Mouse (Mus musculus) heart, embryonic 12.5 days (tissue): ENCODE data around the gene Zkscan6. TPM values are rescaled to one million over a fixed set of nuclear protein-coding genes. Genes with fewer than 3 reads are reported as not detected.

Experiments used
- ATAC-seq: fragments of 200-750 bp; cut with Nextera tagmentation; 2 replicates; pipeline ENCODE4 v1.8.0; 2017; ENCODE audit warnings: moderate TSS enrichment, moderate library complexity; ENCODE audit not compliant: insufficient number of reproducible peaks, low FRiP score
- H3K27ac ChIP-seq: fragments of 300-500 bp; sonication (generic); 2 replicates; pipeline ENCODE4 v1.5.1; 2016; ENCODE audit warnings: mild to moderate bottlenecking, moderate library complexity; ENCODE audit not compliant: poor library complexity, severe bottlenecking
- H3K27me3 ChIP-seq: fragments of 300-500 bp; sonication (generic); replicated peaks from 2 replicates; pipeline ENCODE4 v1.6.1; 2016; ENCODE audit warnings: mild to moderate bottlenecking, moderate library complexity
- H3K36me3 ChIP-seq: fragments of 300-500 bp; sonication (generic); 2 replicates; pipeline ENCODE4 v1.6.1; 2016; ENCODE audit warnings: mild to moderate bottlenecking, moderate library complexity
- H3K4me1 ChIP-seq: fragments of 300-500 bp; sonication (generic); replicated peaks from 2 replicates; pipeline ENCODE4 v1.6.1; 2016; ENCODE audit warnings: mild to moderate bottlenecking
- H3K4me2 ChIP-seq: fragments of 300-500 bp; sonication (generic); 2 replicates; pipeline ENCODE4 v1.6.1; 2016; ENCODE audit warnings: mild to moderate bottlenecking, moderate library complexity
- H3K4me3 ChIP-seq: fragments of 300-500 bp; sonication (generic); 2 replicates; pipeline ENCODE4 v1.5.1; 2016; ENCODE audit warnings: mild to moderate bottlenecking
- H3K9ac ChIP-seq: fragments of 300-500 bp; sonication (generic); 2 replicates; pipeline ENCODE4 v1.6.1; 2016; ENCODE audit warnings: mild to moderate bottlenecking, moderate library complexity
- H3K9me3 ChIP-seq: fragments of 300-500 bp; sonication (generic); replicated peaks from 2 replicates; pipeline ENCODE4 v1.6.1; 2016; ENCODE audit warnings: mild to moderate bottlenecking, moderate library complexity
- WGBS: fragments of 180-500 bp; shearing (Covaris S2); methylation state at CpG from one replicate; pipeline ENCODE4 v1.1.7; 2016; 5-methylcytosine and 5-hydroxymethylcytosine counted together
- polyA plus RNA-seq: library from polyadenylated mRNA; unstranded; fragments of >200 nt; fragmentation: Nextera tagmentation; extraction: Ambion mirVana; gene quantifications from 2 replicates; pipeline ENCODE4 v1.2.1, GENCODE M21; 2016

Zkscan6 gene
- polyA plus RNA-seq, 1 experiment from 2014 or later, result 12.3 TPM

DNA sequence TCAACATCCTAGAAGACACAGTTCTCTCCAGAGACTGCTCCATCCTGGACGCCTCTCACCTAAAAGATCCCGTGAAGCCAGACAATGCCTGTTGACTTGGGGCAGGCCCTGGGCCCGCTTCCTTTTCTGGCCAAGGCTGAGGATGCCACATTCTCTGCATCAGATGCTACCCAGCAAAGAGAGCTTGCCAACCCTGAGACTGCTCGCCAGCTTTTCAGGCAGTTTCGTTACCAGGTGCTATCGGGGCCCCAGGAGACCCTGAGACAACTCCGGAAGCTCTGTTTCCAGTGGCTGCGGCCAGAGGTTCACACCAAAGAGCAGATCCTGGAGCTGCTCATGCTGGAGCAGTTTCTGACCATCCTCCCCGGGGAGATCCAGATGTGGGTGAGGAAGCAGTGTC, 7.4 kb downstream of the Zkscan6 start:
- Histone ChIP-seq H3K4me2 (no peak overlapping the region), H3K4me3 (no peak overlapping the region), H3K27me3 (no peaks in the 10 kb centered on the region), H3K4me1 (peaks cover 21% of the 10 kb centered on the region), H3K36me3 (peaks cover 30% of the 10 kb centered on the region), H3K9ac (no peak overlapping the region), H3K27ac (no peak overlapping the region), H3K9me3 (no peaks in the 10 kb centered on the region)
- no peak for ATAC-seq
- WGBS, result 89% methylated on average over 9 of the region's 9 CpGs

DNA sequence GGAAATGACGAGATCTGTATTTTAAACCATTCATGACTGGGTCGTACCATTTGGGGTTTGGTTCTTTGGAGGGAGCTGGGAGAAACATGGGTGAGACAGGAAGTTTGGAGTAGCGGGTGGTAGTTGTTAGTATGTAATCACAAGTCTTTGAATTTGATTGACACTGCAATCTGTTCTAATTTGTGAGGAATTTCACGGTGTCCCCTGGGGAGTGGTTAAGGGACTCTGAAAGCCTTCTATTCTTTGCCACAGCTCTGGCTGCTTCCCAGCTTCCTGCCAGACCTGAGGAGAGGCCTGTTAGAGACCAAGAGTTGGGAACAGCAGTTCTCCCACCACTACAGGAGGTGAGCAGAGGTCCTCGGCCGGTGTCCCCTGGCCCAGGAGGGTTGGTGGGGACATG, 9.3 kb downstream of the Zkscan6 start:
- ATAC-seq, result no peak
- no peak overlapping the region for H3K4me2 ChIP-seq
- no peaks in the 10 kb centered on the region for H3K9me3 ChIP-seq
- peaks cover 32% of the 10 kb centered on the region for H3K36me3 ChIP-seq
- WGBS, result 50% methylated on average over 6 of the region's 6 CpGs
- no peak overlapping the region for H3K9ac ChIP-seq
- peaks cover 18% of the 10 kb centered on the region for H3K4me1 ChIP-seq
- H3K27me3 ChIP-seq, result no peaks in the 10 kb centered on the region
- no peak overlapping the region for H3K4me3 ChIP-seq
- no peak overlapping the region for H3K27ac ChIP-seq

DNA sequence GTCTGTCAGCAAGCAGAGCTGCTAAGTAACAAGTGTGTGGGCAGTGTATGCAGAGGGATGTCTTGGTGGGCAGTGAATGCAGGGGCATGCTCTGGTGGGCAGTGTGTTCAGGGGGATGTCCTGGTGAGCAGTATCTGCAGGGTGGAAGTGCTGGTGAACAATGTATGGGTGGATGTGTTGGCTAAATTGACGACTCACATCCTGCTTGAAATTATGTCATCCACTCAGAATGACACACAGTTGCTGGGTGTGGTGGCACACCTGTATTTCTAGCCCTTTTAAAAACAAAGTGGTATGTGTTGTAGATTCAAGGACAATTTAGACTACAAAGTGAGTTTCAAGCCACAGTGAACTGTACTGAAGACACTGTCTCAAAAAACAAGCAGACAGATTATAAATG, 11.2 kb downstream of the Zkscan6 start:
- ATAC-seq, result no peak

DNA sequence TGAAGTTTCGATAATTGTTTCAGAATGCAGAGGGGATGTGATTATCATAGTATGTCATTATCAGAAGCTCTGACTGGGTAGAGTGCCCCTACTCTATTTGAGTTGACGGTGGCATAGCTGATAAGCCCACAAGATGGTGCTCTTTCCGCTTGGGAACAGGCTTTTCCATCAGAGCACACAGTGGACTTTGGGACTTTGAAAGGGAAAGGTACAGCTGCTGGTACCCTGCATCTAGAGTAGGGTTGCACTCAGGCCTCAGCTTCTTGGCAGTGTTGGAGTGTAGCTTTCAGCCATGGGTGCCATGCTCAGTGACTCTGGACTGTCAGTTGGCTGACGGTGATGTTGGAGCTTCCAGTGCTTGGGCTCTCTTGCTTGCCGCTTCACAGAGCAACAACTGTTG, 13.3 kb downstream of the Zkscan6 start:
- no peak for ATAC-seq

More for the DNA sequence above, 11.2 kb downstream of the Zkscan6 start:
- Histone ChIP-seq H3K4me1 (peaks cover 10% of the 10 kb centered on the region; the same call in 1 of the 2 replicates), H3K4me2 (no peak overlapping the region), H3K9ac (no peak overlapping the region), H3K4me3 (no peak overlapping the region), H3K9me3 (no peaks in the 10 kb centered on the region), H3K27ac (no peak overlapping the region), H3K36me3 (peaks cover 49% of the 10 kb centered on the region), H3K27me3 (no peaks in the 10 kb centered on the region)
- 58% methylated on average over 1 of the region's 1 CpGs for WGBS

DNA sequence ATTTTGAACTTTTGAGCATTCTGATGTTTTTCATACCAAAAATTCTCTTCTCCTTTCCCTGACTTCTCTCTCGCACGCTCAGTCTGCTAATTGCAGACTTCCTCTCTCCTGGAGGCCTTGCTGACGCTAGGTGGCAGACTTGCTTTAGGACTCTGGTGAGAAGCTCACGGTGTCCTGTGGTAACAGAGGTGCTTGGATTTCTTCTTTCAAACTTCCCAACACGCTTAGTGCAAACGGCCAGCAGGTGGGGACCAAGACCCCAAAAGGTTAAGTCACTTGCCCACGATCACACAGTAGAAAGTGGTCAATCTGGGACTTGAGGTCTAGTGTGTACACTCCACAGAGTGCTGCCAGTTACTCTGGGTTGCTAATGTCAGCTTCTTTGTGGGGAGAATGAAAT, 13.9 kb downstream of the Zkscan6 start:
- H3K27me3 ChIP-seq, result no peaks in the 10 kb centered on the region
- no peak overlapping the region for H3K27ac ChIP-seq
- H3K4me2 ChIP-seq, result no peak overlapping the region
- H3K4me3 ChIP-seq, result no peak overlapping the region
- H3K9ac ChIP-seq, result no peak overlapping the region
- peaks cover 40% of the 10 kb centered on the region for H3K36me3 ChIP-seq
- no peak for ATAC-seq
- 16% methylated on average over 7 of the region's 7 CpGs for WGBS
- H3K4me1 ChIP-seq, result peaks cover 6% of the 10 kb centered on the region; the same call in 1 of the 2 replicates
- no peaks in the 10 kb centered on the region for H3K9me3 ChIP-seq

More for the DNA sequence above, 13.3 kb downstream of the Zkscan6 start:
- H3K9ac ChIP-seq, result no peak overlapping the region
- no peaks in the 10 kb centered on the region for H3K9me3 ChIP-seq
- H3K4me3 ChIP-seq, result no peak overlapping the region
- no peak overlapping the region for H3K27ac ChIP-seq
- WGBS, result 68% methylated on average over 5 of the region's 5 CpGs
- H3K27me3 ChIP-seq, result no peaks in the 10 kb centered on the region
- H3K4me2 ChIP-seq, result no peak overlapping the region
- H3K36me3 ChIP-seq, result peaks cover 46% of the 10 kb centered on the region
- H3K4me1 ChIP-seq, result peaks cover 9% of the 10 kb centered on the region; the same call in 1 of the 2 replicates

DNA sequence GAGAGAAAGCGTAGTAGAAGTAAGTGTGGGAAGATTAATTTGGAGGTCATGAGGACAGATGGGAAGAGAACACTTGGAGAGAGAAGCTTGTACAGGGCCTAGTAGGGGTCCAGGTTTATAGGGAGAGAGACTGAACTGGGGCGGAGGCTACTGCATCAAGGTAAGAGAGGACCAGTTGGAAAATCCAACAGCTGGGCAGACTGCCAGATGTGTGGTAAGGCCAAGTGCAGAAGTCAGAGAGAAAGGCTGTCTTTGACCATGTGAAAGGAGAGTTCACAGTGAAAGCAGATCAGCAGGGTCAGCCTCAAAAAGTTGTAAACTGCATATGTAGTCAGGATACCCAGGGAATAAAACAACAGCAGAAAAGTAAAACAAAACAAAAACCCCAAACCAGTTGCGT, 17.6 kb downstream of the Zkscan6 start:
- peaks cover 53% of the 10 kb centered on the region for H3K36me3 ChIP-seq
- no peaks in the 10 kb centered on the region for H3K4me1 ChIP-seq
- WGBS, result 83% methylated on average over 3 of the region's 3 CpGs
- no peak overlapping the region for H3K4me2 ChIP-seq
- H3K9ac ChIP-seq, result no peak overlapping the region
- no peak for ATAC-seq
- H3K27ac ChIP-seq, result no peak overlapping the region
- H3K27me3 ChIP-seq, result no peaks in the 10 kb centered on the region
- no peak overlapping the region for H3K4me3 ChIP-seq
- no peaks in the 10 kb centered on the region for H3K9me3 ChIP-seq

DNA sequence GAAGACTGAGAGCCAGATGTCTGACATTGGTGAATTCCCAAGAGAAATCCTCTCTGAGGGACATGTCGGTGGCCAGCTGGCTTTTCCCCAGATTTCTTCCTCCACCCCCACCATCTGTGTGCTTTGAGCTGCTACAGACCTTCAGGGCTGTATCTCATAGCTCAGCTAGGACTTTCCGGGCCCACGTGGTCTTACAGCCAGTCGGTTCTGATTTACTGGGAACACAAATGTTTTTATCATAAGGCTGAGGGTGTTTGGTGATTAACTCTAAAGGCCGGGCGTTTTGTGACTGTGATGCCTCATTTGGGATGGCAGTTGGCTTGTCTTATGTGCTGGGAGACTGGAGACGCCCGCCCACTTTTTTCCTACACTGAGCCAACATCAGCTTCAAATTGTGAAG, 32.0 kb downstream of the Zkscan6 start:
- ATAC-seq, result no peak
- no peaks in the 10 kb centered on the region for H3K4me1 ChIP-seq
- no peaks in the 10 kb centered on the region for H3K9me3 ChIP-seq
- 45% methylated on average over 8 of the region's 8 CpGs for whole genome bisulfite sequencing
- H3K27ac ChIP-seq, result no peak overlapping the region
- H3K4me2 ChIP-seq, result no peak overlapping the region
- no peak overlapping the region for H3K9ac ChIP-seq
- no peaks in the 10 kb centered on the region for H3K36me3 ChIP-seq
- no peak overlapping the region for H3K4me3 ChIP-seq
- H3K27me3 ChIP-seq, result no peaks in the 10 kb centered on the region

DNA sequence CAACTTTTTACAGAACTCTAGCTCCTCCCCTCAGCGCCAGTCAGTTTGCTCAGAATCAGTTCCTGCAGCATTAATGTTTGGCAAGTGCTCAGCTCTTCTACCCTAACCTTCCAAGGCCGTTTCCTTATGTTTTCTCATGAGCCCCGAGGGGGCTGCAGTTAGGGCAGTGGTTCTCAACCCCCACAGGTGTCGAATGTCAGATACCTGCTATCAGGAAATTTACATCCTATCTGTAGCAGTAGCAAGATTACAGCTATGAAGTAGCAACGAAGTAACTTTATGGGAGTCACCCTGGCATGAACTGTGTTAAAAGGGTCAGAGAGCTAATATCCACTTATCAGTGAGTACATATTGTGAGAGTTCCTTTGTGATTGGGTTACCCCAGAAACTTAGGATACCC, 39.5 kb downstream of the Zkscan6 start:
- Histone ChIP-seq H3K36me3 (no peaks in the 10 kb centered on the region), H3K4me1 (no peaks in the 10 kb centered on the region), H3K9ac (no peak overlapping the region), H3K4me3 (no peak overlapping the region), H3K4me2 (no peak overlapping the region), H3K27me3 (no peaks in the 10 kb centered on the region), H3K9me3 (no peaks in the 10 kb centered on the region), H3K27ac (no peak overlapping the region)
- ATAC-seq, result no peak
- WGBS, result 42% methylated on average over 5 of the region's 5 CpGs

DNA sequence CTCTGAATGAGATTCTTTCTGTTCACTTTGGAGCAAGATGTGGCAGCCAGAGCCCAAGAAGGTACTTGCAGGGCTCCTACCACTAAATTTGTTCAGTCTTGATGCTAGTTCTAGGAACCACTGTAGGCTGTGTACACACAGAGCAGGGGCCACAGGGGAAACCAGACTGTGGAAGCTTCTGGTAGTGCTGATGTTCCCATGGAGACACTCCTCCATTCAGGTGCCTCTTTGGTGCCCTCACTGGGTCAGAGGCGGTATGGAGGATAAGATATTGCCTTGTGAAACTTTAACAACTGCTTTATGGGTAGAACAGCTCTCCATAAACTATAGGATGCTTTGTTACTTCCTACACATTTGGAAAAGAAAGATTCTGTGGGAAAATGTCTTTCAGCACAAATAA, 45.1 kb downstream of the Zkscan6 start:
- H3K4me1 ChIP-seq, result no peaks in the 10 kb centered on the region
- H3K36me3 ChIP-seq, result no peaks in the 10 kb centered on the region
- H3K4me2 ChIP-seq, result no peak overlapping the region
- no peak for ATAC-seq
- no peak overlapping the region for H3K4me3 ChIP-seq
- H3K27ac ChIP-seq, result no peak overlapping the region
- H3K9ac ChIP-seq, result no peak overlapping the region
- no peaks in the 10 kb centered on the region for H3K9me3 ChIP-seq
- H3K27me3 ChIP-seq, result no peaks in the 10 kb centered on the region
- 18% methylated on average over 1 of the region's 1 CpGs for WGBS

DNA sequence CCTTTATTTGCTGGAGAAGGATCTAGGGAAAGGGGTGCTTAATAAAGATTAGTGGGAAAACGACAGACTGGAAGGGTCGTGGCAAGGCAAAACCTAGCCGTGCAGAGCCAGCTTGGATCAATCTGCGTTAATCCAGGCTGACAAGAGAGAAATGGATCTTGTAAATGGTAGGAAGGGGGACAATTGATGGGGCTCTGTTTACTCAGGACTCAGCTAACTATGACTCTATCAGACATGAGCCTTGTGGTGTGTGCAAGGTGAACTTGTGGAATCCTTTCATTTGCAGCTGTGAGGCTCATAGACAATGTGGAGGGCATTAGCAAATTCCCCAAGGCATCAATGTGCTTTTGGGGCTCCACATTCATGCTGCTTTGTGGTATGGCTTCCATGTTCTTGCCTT, 54.5 kb downstream of the Zkscan6 start:
- H3K4me2 ChIP-seq, result no peak overlapping the region
- 69% methylated on average over 4 of the region's 4 CpGs for WGBS
- no peaks in the 10 kb centered on the region for H3K36me3 ChIP-seq
- no peaks in the 10 kb centered on the region for H3K9me3 ChIP-seq
- no peak overlapping the region for H3K27ac ChIP-seq
- no peak overlapping the region for H3K9ac ChIP-seq
- ATAC-seq, result no peak
- H3K27me3 ChIP-seq, result no peaks in the 10 kb centered on the region
- 0 out of 2 replicates have a peak, but pooled peaks cover 6% of the 10 kb centered on the region for H3K4me1 ChIP-seq
- H3K4me3 ChIP-seq, result no peak overlapping the region

DNA sequence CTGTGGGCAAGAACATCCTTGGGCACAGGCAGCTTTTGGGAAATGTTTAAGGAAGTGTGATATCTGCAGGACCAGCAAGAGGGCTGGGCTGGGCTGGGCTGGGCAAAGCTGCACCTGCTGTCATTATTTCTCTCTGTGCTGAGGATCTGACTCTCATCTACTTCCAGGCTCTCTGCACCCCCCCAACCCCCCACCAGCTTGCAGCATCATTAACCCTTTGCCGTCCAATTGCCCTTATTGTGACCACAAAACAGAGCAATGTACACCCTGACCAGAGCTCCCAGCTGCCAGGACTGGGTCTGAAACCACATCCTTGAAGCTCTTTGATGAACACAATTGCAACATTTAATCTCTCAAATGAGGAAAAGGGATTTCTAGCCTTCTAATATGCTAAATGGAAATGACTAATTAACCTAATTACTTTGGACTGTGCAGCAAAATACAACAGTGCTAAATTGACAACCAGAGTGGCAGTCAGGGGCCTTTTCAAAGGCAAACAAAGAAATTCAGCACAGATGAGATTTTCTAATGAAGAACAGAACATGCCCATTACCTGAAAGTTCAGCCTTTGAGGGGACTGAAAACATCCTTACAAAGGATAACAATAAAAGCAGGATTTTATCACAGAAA, 70.3 kb downstream of the Zkscan6 start:
- H3K4me2 ChIP-seq, result no peak overlapping the region
- H3K27me3 ChIP-seq, result no peaks in the 10 kb centered on the region
- no peak overlapping the region for H3K27ac ChIP-seq
- no peaks in the 10 kb centered on the region for H3K9me3 ChIP-seq
- WGBS, result 63% methylated on average over 1 of the region's 1 CpGs
- no peak for ATAC-seq
- no peak overlapping the region for H3K4me3 ChIP-seq
- H3K36me3 ChIP-seq, result no peaks in the 10 kb centered on the region
- H3K9ac ChIP-seq, result no peak overlapping the region
- no peaks in the 10 kb centered on the region for H3K4me1 ChIP-seq
